Mouse (Mus musculus) left cerebral cortex, postnatal 25 days (tissue): Measurements from ENCODE around the gene Fam219b. TPM values are rescaled to one million over a fixed set of nuclear protein-coding genes. Genes with fewer than 3 reads are reported as not detected.

Experiments
- total RNA-seq, 2 experiments: library from RNA; stranded (reverse); gene quantifications; 2 replicates each; pipeline ENCODE4 v1.2.3; 2021

Fam219b gene
- total RNA-seq, 2 experiments from 2014 or later: 20.6 to 23.5 TPM

Other genes with a start within 250 kb of the Fam219b start
- 10 to 100 TPM; 15.5 to 16.5 TPM for gene Ppcdc, start 97.4 kb upstream of the Fam219b start, total RNA-seq
- 100 to 1,000 TPM; 403 to 415 TPM for gene Scamp5, start 69.5 kb upstream of the Fam219b start, total RNA-seq
- 10 to 100 TPM; 15.6 to 16.1 TPM for gene Rpp25, start 33.5 kb upstream of the Fam219b start, total RNA-seq
- 100 to 1,000 TPM; 423 to 447 TPM for gene Cox5a, start 16.3 kb upstream of the Fam219b start, total RNA-seq
- 10 to 100 TPM; 68.9 to 74.9 TPM for gene Mpi, start 15.2 kb downstream of the Fam219b start, total RNA-seq
- gene Scamp2, start 23.4 kb downstream of the Fam219b start, total RNA-seq: 10 to 100 TPM; 22.5 to 25.6 TPM
- gene Ulk3, start 51.9 kb downstream of the Fam219b start, total RNA-seq: 10 to 100 TPM; 25.5 to 34.4 TPM
- 10 to 100 TPM; 11.0 to 17.4 TPM for gene Cplx3, start 68.8 kb downstream of the Fam219b start, total RNA-seq
- gene Lman1l, start 83.2 kb downstream of the Fam219b start, total RNA-seq: not detected
- gene Csk, start 116.1 kb downstream of the Fam219b start, total RNA-seq: 10 to 100 TPM; 35.8 to 37.8 TPM
- gene Cyp1a2, start 146.2 kb downstream of the Fam219b start, total RNA-seq: not detected
- under 1 TPM in 1 of 2 experiments, not detected in 1; 0.14 TPM for gene Cyp1a1, start 150.4 kb downstream of the Fam219b start, total RNA-seq
- gene Edc3, start 171.0 kb downstream of the Fam219b start, total RNA-seq: 10 to 100 TPM; 12.9 to 13.5 TPM
- gene Clk3, start 228.3 kb downstream of the Fam219b start, total RNA-seq: 10 to 100 TPM; 75.3 to 76.6 TPM